Mouse (Mus musculus) liver, embryonic 15.5 days (tissue): Measurements from ENCODE around the gene Plcg2. TPM values are rescaled to one million over a fixed set of nuclear protein-coding genes. Genes with fewer than 3 reads are reported as not detected.

Source experiments
- ATAC-seq: fragments of 200-750 bp; cut with Nextera tagmentation; 2 replicates; pipeline ENCODE4 v1.8.0; 2017; ENCODE audit warnings: moderate number of reproducible peaks, mild to moderate bottlenecking, moderate library complexity; ENCODE audit not compliant: insufficient read depth
- H3K27ac ChIP-seq: fragments of 300-500 bp; sonication (generic); replicated peaks from 2 replicates; pipeline ENCODE4 v1.5.1; 2015; ENCODE audit warnings: mild to moderate bottlenecking, inconsistent platforms
- H3K27me3 ChIP-seq: fragments of 300-500 bp; sonication (generic); 2 replicates; pipeline ENCODE4 v1.6.1; 2015; ENCODE audit warnings: mild to moderate bottlenecking, inconsistent platforms
- H3K36me3 ChIP-seq: fragments of 300-500 bp; sonication (generic); replicated peaks from 2 replicates; pipeline ENCODE4 v1.6.1; 2015; ENCODE audit warnings: moderate library complexity, mild to moderate bottlenecking, inconsistent platforms
- H3K4me1 ChIP-seq: fragments of 300-500 bp; sonication (generic); replicated peaks from 2 replicates; pipeline ENCODE4 v1.6.1; 2015; ENCODE audit warnings: inconsistent platforms
- H3K4me2 ChIP-seq: fragments of 300-500 bp; sonication (generic); 2 replicates; pipeline ENCODE4 v1.6.1; 2015; ENCODE audit warnings: moderate library complexity, mild to moderate bottlenecking, inconsistent platforms
- H3K4me3 ChIP-seq: fragments of 300-500 bp; sonication (generic); replicated peaks from 2 replicates; pipeline ENCODE4 v1.5.1; 2015; ENCODE audit warnings: mild to moderate bottlenecking, inconsistent platforms
- H3K9ac ChIP-seq: fragments of 300-500 bp; sonication (generic); 2 replicates; pipeline ENCODE4 v1.6.1; 2015; ENCODE audit warnings: moderate library complexity, mild to moderate bottlenecking, inconsistent platforms
- H3K9me3 ChIP-seq: fragments of 300-500 bp; sonication (generic); replicated peaks from 2 replicates; pipeline ENCODE4 v1.6.1; 2016; ENCODE audit warnings: inconsistent platforms
- WGBS: fragments of 180-500 bp; shearing (Covaris S2); methylation state at CpG from one replicate; pipeline ENCODE4 v1.1.7; 2015; ENCODE audit warnings: mixed read lengths; ENCODE audit not compliant: insufficient replicate concordance; 5-methylcytosine and 5-hydroxymethylcytosine counted together
- polyA plus RNA-seq: library from polyadenylated mRNA; unstranded; fragments of >200 nt; fragmentation: Nextera tagmentation; extraction: Ambion mirVana; gene quantifications from 2 replicates; pipeline ENCODE4 v1.2.1, GENCODE M21; 2015

The Plcg2 gene
- polyA plus RNA-seq, 1 experiment from 2014 or later, result 8.2 TPM

- no peak overlapping the region for H3K9ac ChIP-seq
- no peak for ATAC-seq
Observed at GRCm38 (mm10) chr8:117577883-117578282, 79.8 kb downstream of the Plcg2 start.

GRCm38 (mm10) chr8:117578856-117579255, 80.8 kb downstream of the Plcg2 start:
- Histone ChIP-seq H3K27me3 (no peaks in the 10 kb centered on the region), H3K4me2 (no peak overlapping the region), H3K4me1 (no peaks in the 10 kb centered on the region), H3K4me3 (no peak overlapping the region), H3K9me3 (no peaks in the 10 kb centered on the region), H3K36me3 (no peaks in the 10 kb centered on the region), H3K27ac (no peak overlapping the region), H3K9ac (no peak overlapping the region)
- WGBS, result 80% methylated on average over 6 of the region's 6 CpGs
- no peak for ATAC-seq

More at GRCm38 (mm10) chr8:117577883-117578282, 79.8 kb downstream of the Plcg2 start:
- Histone ChIP-seq H3K4me1 (no peaks in the 10 kb centered on the region), H3K4me3 (no peak overlapping the region), H3K27me3 (no peaks in the 10 kb centered on the region), H3K4me2 (no peak overlapping the region), H3K36me3 (no peaks in the 10 kb centered on the region), H3K27ac (no peak overlapping the region), H3K9me3 (no peaks in the 10 kb centered on the region)
- WGBS, result 48% methylated on average over 10 of the region's 10 CpGs

- no peak overlapping the region for H3K4me3 ChIP-seq
- H3K27me3 ChIP-seq, result no peaks in the 10 kb centered on the region
- no peak for ATAC-seq
- no peak overlapping the region for H3K27ac ChIP-seq
- 0 out of 2 replicates have a peak, but pooled peaks cover under 1% of the 10 kb centered on the region for H3K36me3 ChIP-seq
- H3K9ac ChIP-seq, result no peak overlapping the region
- no peaks in the 10 kb centered on the region for H3K4me1 ChIP-seq
- WGBS, result 86% methylated on average over 5 of the region's 5 CpGs
- H3K4me2 ChIP-seq, result no peak overlapping the region
- no peaks in the 10 kb centered on the region for H3K9me3 ChIP-seq
Observed at GRCm38 (mm10) chr8:117593862-117594261, 95.8 kb downstream of the Plcg2 start.

- no peak for ATAC-seq
- Histone ChIP-seq H3K9ac (no peak overlapping the region), H3K27me3 (no peaks in the 10 kb centered on the region), H3K4me2 (no peak overlapping the region), H3K36me3 (peaks cover 6% of the 10 kb centered on the region; the same call in 1 of the 2 replicates), H3K4me1 (no peaks in the 10 kb centered on the region), H3K4me3 (no peak overlapping the region), H3K9me3 (no peaks in the 10 kb centered on the region), H3K27ac (no peak overlapping the region)
- WGBS, result 42% methylated on average over 2 of the region's 2 CpGs
Observed at GRCm38 (mm10) chr8:117595001-117595400, 96.9 kb downstream of the Plcg2 start.

- H3K4me3 ChIP-seq, result no peak overlapping the region
- ATAC-seq, result no peak
- no peak overlapping the region for H3K4me2 ChIP-seq
- no peak overlapping the region for H3K9ac ChIP-seq
- no peaks in the 10 kb centered on the region for H3K4me1 ChIP-seq
- H3K9me3 ChIP-seq, result no peaks in the 10 kb centered on the region
- WGBS, result 24% methylated on average over 5 of the region's 5 CpGs
- no peak overlapping the region for H3K27ac ChIP-seq
- H3K27me3 ChIP-seq, result no peaks in the 10 kb centered on the region
- H3K36me3 ChIP-seq, result peaks cover 6% of the 10 kb centered on the region; the same call in 1 of the 2 replicates
Observed at GRCm38 (mm10) chr8:117596777-117597176, 98.7 kb downstream of the Plcg2 start.

- Histone ChIP-seq H3K4me3 (no peak overlapping the region), H3K27me3 (no peaks in the 10 kb centered on the region), H3K4me2 (no peak overlapping the region), H3K4me1 (no peaks in the 10 kb centered on the region), H3K9ac (no peak overlapping the region), H3K36me3 (peaks cover 12% of the 10 kb centered on the region; the same call in 1 of the 2 replicates), H3K9me3 (no peaks in the 10 kb centered on the region), H3K27ac (no peak overlapping the region)
- WGBS, result 72% methylated on average over 13 of the region's 13 CpGs
- ATAC-seq, result no peak
Observed at GRCm38 (mm10) chr8:117600839-117601238, 102.7 kb downstream of the Plcg2 start.

GRCm38 (mm10) chr8:117604101-117604500, 106.0 kb downstream of the Plcg2 start:
- WGBS, result 82% methylated on average over 12 of the region's 12 CpGs
- Histone ChIP-seq H3K4me3 (no peak overlapping the region), H3K9me3 (no peaks in the 10 kb centered on the region), H3K4me2 (no peak overlapping the region), H3K27ac (no peak overlapping the region), H3K4me1 (no peaks in the 10 kb centered on the region), H3K27me3 (no peaks in the 10 kb centered on the region), H3K9ac (no peak overlapping the region), H3K36me3 (peaks cover 8% of the 10 kb centered on the region; the same call in 1 of the 2 replicates)
- no peak for ATAC-seq

- WGBS, result 77% methylated on average over 14 of the region's 14 CpGs
- Histone ChIP-seq H3K27me3 (no peaks in the 10 kb centered on the region), H3K4me3 (no peak overlapping the region), H3K27ac (no peak overlapping the region), H3K9ac (no peak overlapping the region), H3K9me3 (no peaks in the 10 kb centered on the region), H3K4me1 (no peaks in the 10 kb centered on the region), H3K36me3 (0 out of 2 replicates have a peak, but pooled peaks cover 6% of the 10 kb centered on the region), H3K4me2 (no peak overlapping the region)
- no peak for ATAC-seq
Observed at GRCm38 (mm10) chr8:117604671-117605070, 106.6 kb downstream of the Plcg2 start.

GRCm38 (mm10) chr8:117605201-117605600, 107.1 kb downstream of the Plcg2 start:
- 0 out of 2 replicates have a peak, but pooled peaks cover 6% of the 10 kb centered on the region for H3K36me3 ChIP-seq
- no peaks in the 10 kb centered on the region for H3K4me1 ChIP-seq
- no peaks in the 10 kb centered on the region for H3K27me3 ChIP-seq
- no peaks in the 10 kb centered on the region for H3K9me3 ChIP-seq
- no peak overlapping the region for H3K4me3 ChIP-seq
- H3K9ac ChIP-seq, result no peak overlapping the region
- no peak for ATAC-seq
- H3K4me2 ChIP-seq, result no peak overlapping the region
- WGBS, result 80% methylated on average over 8 of the region's 8 CpGs
- no peak overlapping the region for H3K27ac ChIP-seq

GRCm38 (mm10) chr8:117610506-117610905, 112.4 kb downstream of the Plcg2 start:
- WGBS, result 82% methylated on average over 10 of the region's 10 CpGs
- ATAC-seq, result no peak
- Histone ChIP-seq H3K4me3 (no peak overlapping the region), H3K27ac (no peak overlapping the region), H3K9me3 (no peaks in the 10 kb centered on the region), H3K4me1 (no peaks in the 10 kb centered on the region), H3K4me2 (no peak overlapping the region), H3K9ac (no peak overlapping the region), H3K27me3 (no peaks in the 10 kb centered on the region), H3K36me3 (no peaks in the 10 kb centered on the region)

GRCm38 (mm10) chr8:117612861-117613260, 114.8 kb downstream of the Plcg2 start:
- 75% methylated on average over 12 of the region's 12 CpGs for WGBS
- Histone ChIP-seq H3K36me3 (peaks cover 8% of the 10 kb centered on the region; the same call in 1 of the 2 replicates), H3K27ac (no peak overlapping the region), H3K9me3 (no peaks in the 10 kb centered on the region), H3K4me2 (no peak overlapping the region), H3K9ac (no peak overlapping the region), H3K4me3 (no peak overlapping the region), H3K4me1 (no peaks in the 10 kb centered on the region), H3K27me3 (no peaks in the 10 kb centered on the region)
- ATAC-seq, result no peak
